Mouse (Mus musculus): ENCODE measurements around the gene Krt12.

DNA sequence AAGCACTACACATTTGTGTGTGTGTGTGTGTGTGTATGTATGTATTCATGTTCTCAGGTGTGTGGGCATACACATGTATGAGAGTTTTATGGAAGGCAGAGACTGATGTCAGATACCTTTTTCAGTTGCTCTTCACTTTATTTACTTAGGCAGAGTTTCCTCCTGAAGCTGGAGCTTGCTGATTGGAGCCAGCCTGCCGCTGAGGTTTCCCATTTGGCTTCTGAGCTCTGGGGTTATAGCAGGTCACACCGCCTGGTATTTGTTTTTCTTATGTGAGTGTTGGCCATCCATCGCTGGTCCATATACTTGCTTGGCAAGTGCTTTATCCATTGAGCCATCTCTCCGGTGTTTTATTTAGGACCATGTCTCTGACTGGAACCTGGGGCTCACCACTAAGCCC lies 47.2 kb upstream of the Krt12 start:
- no peak for TF ChIP-seq TAL1 (conservative IDR thresholded peaks at IDR 0.05; ENCODE audit: low read depth, low read length)
- TF ChIP-seq CTCF (IDR thresholded peaks at IDR 0.05; ENCODE audit: low read depth, low read length), result no peak
